Mouse (Mus musculus) layer of hippocampus, postnatal 25 days (tissue): ENCODE data around the gene Katnbl1. TPM values are rescaled to one million over a fixed set of nuclear protein-coding genes. Genes with fewer than 3 reads are reported as not detected.

Experiments
- DNase-seq, 2 experiments: peaks; one replicate each; pipeline ENCODE4 v3.0.0; 2022; ENCODE audit warnings: mixed read lengths in 2 of 2, low spot score in 1 of 2; ENCODE audit errors: extremely low spot score in 1 of 2
- total RNA-seq, 2 experiments: library from RNA; stranded (reverse); gene quantifications; 2 replicates each; pipeline ENCODE4 v1.2.3; 2021

Gene Katnbl1
- total RNA-seq, 2 experiments from 2014 or later = 10.4 to 12.5 TPM

DNA sequence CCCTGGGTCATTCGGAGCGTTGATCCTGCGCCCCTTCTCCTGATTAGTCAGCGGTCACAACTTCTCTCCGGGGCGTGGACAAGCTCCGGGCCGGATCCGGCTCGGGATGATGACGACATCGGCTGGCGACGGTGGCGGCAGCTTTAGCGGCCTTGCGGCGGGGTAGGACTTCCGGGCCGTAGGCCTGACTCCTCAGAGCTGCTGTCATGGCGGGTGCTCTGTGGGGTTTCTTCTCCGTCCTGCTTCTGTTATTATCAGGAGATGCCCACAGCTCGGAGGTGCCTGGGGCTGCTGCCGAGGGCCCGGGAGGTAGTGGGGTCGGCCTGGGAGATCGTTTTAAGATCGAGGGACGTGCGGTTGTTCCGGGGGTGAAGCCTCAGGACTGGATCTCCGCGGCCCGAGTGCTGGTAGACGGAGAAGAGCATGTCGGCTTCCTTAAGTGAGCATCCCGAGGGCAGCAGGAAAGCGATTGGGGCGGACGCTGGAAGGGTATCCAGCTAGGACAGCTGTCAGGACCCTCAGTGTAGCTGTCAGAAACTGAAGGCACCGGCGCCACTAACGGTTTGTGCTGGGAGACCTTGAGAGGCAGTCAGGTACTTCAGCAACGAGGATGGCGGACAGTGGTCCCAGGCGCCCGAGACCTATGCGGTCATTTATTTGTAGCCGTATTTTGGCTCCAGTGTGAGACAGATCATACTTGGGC, 76.0 kb downstream of the Katnbl1 start, which contains the start of gene Emc7:
Gene Emc7 (plus strand): TSS at position 136 of the 703 bp plus-strand sequence.
- peak; percentile 98 to 99 for DNase-seq

DNA sequence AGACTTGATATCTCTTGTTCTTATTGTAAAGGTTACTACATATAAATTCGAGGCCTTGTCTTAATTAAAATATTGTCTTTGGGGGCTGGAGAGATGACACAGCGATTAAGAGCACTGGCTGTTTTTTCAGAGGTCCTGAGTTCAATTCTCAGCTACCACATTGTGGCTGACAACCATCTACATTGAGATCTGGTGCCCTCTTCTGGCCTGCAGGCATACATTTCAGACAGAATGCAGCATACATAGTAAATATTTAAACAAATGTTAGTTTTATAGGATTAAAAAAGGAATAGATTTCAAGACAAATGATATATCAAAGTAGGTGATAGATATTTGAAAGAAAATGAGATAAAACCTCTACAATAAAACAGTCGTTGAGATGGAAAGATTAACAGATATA, 81.5 kb downstream of the Katnbl1 start:
- no peak for DNase-seq

Other genes starting within 250 kb of the Katnbl1 start
- gene Olfr1316, start 244.2 kb upstream of the Katnbl1 start, total RNA-seq = not detected
- gene Olfr1317, start 238.9 kb upstream of the Katnbl1 start, total RNA-seq = not detected
- gene Olfr1318, start 225.0 kb upstream of the Katnbl1 start, total RNA-seq = not detected
- 10 to 100 TPM; 78.7 to 95.6 TPM for gene Lpcat4, start 139.7 kb upstream of the Katnbl1 start, total RNA-seq
- gene Nutm1, start 119.9 kb upstream of the Katnbl1 start, total RNA-seq = not detected
- 10 to 100 TPM; 53.6 to 59.6 TPM for gene Nop10, start 117.3 kb upstream of the Katnbl1 start, total RNA-seq
- gene Slc12a6, start 113.4 kb upstream of the Katnbl1 start, total RNA-seq = 100 to 1,000 TPM in 1 of 2 experiments, 10 to 100 TPM in 1; 94.4 to 109 TPM
- gene Gm21985, start 112.9 kb upstream of the Katnbl1 start, total RNA-seq = 1 to 10 TPM in 1 of 2 experiments, under 1 TPM in 1; 0.54 to 5.3 TPM
- gene Emc4, start 11.2 kb upstream of the Katnbl1 start, total RNA-seq = 100 to 1,000 TPM; 141 to 144 TPM
- gene Emc7, start 75.8 kb downstream of the Katnbl1 start, total RNA-seq = 10 to 100 TPM; 44.4 to 46.2 TPM
- gene Chrm5, start 101.6 kb downstream of the Katnbl1 start, total RNA-seq = 10 to 100 TPM in 1 of 2 experiments, 1 to 10 TPM in 1; 4.2 to 10.5 TPM
- 1 to 10 TPM; 8.1 to 9.5 TPM for gene Aven, start 113.8 kb downstream of the Katnbl1 start, total RNA-seq